Mouse (Mus musculus) ES-Bruce4 (cell line): Measurements from ENCODE around the gene Kif1c. TPM values are rescaled to one million over a fixed set of nuclear protein-coding genes. Genes with fewer than 3 reads are reported as not detected.

Source experiments
- H3K27ac ChIP-seq: 2 replicates; pipeline ENCODE4 v1.5.1; 2012; ENCODE audit warnings: low read length, inconsistent platforms; ENCODE audit not compliant: insufficient read depth
- H3K27me3 ChIP-seq: 2 replicates; pipeline ENCODE4 v1.6.1; 2012; ENCODE audit warnings: mild to moderate bottlenecking, low read length, inconsistent platforms; ENCODE audit not compliant: control insufficient read depth, poor library complexity, insufficient read depth, severe bottlenecking
- H3K36me3 ChIP-seq: 2 replicates; pipeline ENCODE4 v1.6.1; 2012; ENCODE audit warnings: inconsistent platforms, mild to moderate bottlenecking, low read length, moderate library complexity; ENCODE audit not compliant: control insufficient read depth, poor library complexity, insufficient read depth, severe bottlenecking
- H3K4me1 ChIP-seq: one replicate; pipeline ENCODE4 v1.8.1; 2011; ENCODE audit warnings: low read length; ENCODE audit not compliant: control insufficient read depth, insufficient read depth
- H3K4me3 ChIP-seq: 2 replicates; pipeline ENCODE4 v1.5.1; 2011; ENCODE audit warnings: low read depth, mild to moderate bottlenecking, low read length
- H3K9ac ChIP-seq: 2 replicates; pipeline ENCODE4 v1.6.1; 2012; ENCODE audit warnings: low read depth, mild to moderate bottlenecking, inconsistent platforms; ENCODE audit not compliant: poor library complexity, severe bottlenecking
- H3K9me3 ChIP-seq: replicated peaks from 2 replicates; pipeline ENCODE4 v1.6.1; 2012; ENCODE audit warnings: mild to moderate bottlenecking, low read length, inconsistent platforms; ENCODE audit not compliant: control insufficient read depth, poor library complexity, insufficient read depth, severe bottlenecking
- CTCF ChIP-seq: IDR thresholded peaks from one replicate; pipeline ENCODE4 v1.8.1; 2011; ENCODE audit warnings: low read depth, low read length
- EP300 ChIP-seq: IDR thresholded peaks from 2 replicates; pipeline ENCODE4 v1.6.1; 2011; ENCODE audit warnings: low read depth, low read length; ENCODE audit not compliant: insufficient read depth
- POLR2A ChIP-seq: IDR thresholded peaks from one replicate; pipeline ENCODE4 v1.8.1; 2011; ENCODE audit warnings: low read length; ENCODE audit not compliant: insufficient read depth
- polyA plus RNA-seq: library from polyadenylated mRNA; stranded (reverse); fragments of >200 nt; gene quantifications from 2 replicates; pipeline ENCODE4 v1.2.4, GENCODE M21; 2011; ENCODE audit warnings: low read depth; ENCODE audit not compliant: missing spikeins, insufficient read depth, insufficient read length

Kif1c gene
- polyA plus RNA-seq, 1 experiment: 42.2 TPM

GRCm38 (mm10) chr11:70762641-70763040 lies 62.3 kb downstream of the Kif1c start:
- TF ChIP-seq POLR2A (no peak), CTCF (no peak), EP300 (no peak)
- no peaks in the 10 kb centered on the region for H3K4me1 ChIP-seq

GRCm38 (mm10) chr11:70763582-70763935 lies 63.2 kb downstream of the Kif1c start:
- Histone ChIP-seq H3K4me3 (peak overlapping the region; percentile 95), H3K36me3 (0 out of 2 replicates have a peak, but pooled peaks cover 2% of the 10 kb centered on the region), H3K9me3 (no peaks in the 10 kb centered on the region), H3K4me1 (no peaks in the 10 kb centered on the region), H3K9ac (peak overlapping the region; percentile 80), H3K27me3 (no peaks in the 10 kb centered on the region), H3K27ac (peak overlapping the region; percentile 6)
- TF ChIP-seq POLR2A (no peak), CTCF (no peak), EP300 (no peak)

More at GRCm38 (mm10) chr11:70762641-70763040, 62.3 kb downstream of the Kif1c start:
- no peaks in the 10 kb centered on the region for H3K9me3 ChIP-seq
- H3K36me3 ChIP-seq: 0 out of 2 replicates have a peak, but pooled peaks cover 1% of the 10 kb centered on the region
- no peak overlapping the region for H3K27ac ChIP-seq
- no peak overlapping the region for H3K4me3 ChIP-seq
- no peak overlapping the region for H3K9ac ChIP-seq
- no peaks in the 10 kb centered on the region for H3K27me3 ChIP-seq

- Histone ChIP-seq H3K9me3 (no peaks in the 10 kb centered on the region), H3K27ac (peak within 1 kb of the TSS; percentile 6), H3K4me3 (peak within 1 kb of the TSS; percentile 95), H3K27me3 (no peaks in the 10 kb centered on the region), H3K4me1 (no peaks in the 10 kb centered on the region), H3K9ac (peak within 1 kb of the TSS; percentile 80), H3K36me3 (0 out of 2 replicates have a peak, but pooled peaks cover 2% of the 10 kb centered on the region)
- TF ChIP-seq CTCF: no peak
- no peak for TF ChIP-seq POLR2A
- TF ChIP-seq EP300: no peak
Measured at GRCm38 (mm10) chr11:70763936-70764808, 63.8 kb downstream of the Kif1c start, which contains the start of gene Zfp3. Gene Zfp3, plus strand, starts transcription at chr11:70764209.

GRCm38 (mm10) chr11:70765776-70766445 lies 65.6 kb downstream of the Kif1c start:
- Histone ChIP-seq H3K27me3 (no peaks in the 10 kb centered on the region), H3K4me1 (no peaks in the 10 kb centered on the region), H3K9ac (no peak overlapping the region), H3K9me3 (no peaks in the 10 kb centered on the region), H3K4me3 (no peak overlapping the region), H3K36me3 (0 out of 2 replicates have a peak, but pooled peaks cover 2% of the 10 kb centered on the region), H3K27ac (no peak overlapping the region)
- TF ChIP-seq POLR2A: no peak

GRCm38 (mm10) chr11:70770804-70771203 lies 70.5 kb downstream of the Kif1c start:
- no peak overlapping the region for H3K9ac ChIP-seq
- no peaks in the 10 kb centered on the region for H3K4me1 ChIP-seq
- H3K27me3 ChIP-seq: no peaks in the 10 kb centered on the region
- H3K4me3 ChIP-seq: no peak overlapping the region
- peaks cover 6% of the 10 kb centered on the region; the same call in 1 of the 2 replicates for H3K36me3 ChIP-seq
- H3K27ac ChIP-seq: no peak overlapping the region
- TF ChIP-seq EP300 (no peak), POLR2A (no peak), CTCF (no peak)
- no peaks in the 10 kb centered on the region for H3K9me3 ChIP-seq
